Mouse (Mus musculus): ENCODE results near the gene Amelx. TPM values are rescaled to one million over a fixed set of nuclear protein-coding genes. Genes with fewer than 3 reads are reported as not detected.

Gene Amelx
- polyA plus RNA-seq (2014; fragmentation: Nextera tagmentation; extraction: Ambion mirVana) = not detected in 2 replicates

DNA sequence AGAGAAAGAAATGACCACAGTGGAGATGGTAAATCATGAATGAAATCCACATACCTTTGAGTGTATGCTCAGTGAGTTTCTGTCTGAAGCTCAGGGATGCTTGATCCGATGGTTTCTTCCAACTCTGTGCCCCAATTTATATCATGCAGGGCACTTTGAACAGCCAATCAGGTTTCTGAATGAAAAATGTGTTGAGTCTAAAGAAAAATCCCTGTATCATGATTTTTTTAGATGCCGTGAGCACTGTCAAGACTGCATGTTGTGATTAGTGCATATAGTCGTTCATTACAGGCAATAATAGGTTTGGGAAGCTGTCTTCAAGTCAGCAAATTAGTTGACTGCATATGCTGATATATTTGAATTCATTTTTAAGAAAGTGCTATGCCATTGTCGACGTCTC, at the start of gene Amelx:
TSS of gene Amelx (minus strand) at position 101 of the 400 bp plus-strand sequence.
- DNase-seq (ENCODE audit: low spot score, missing footprints) (no peak), ATAC-seq (ENCODE audit: low FRiP score) (no peak)
- no peak within 1 kb of the TSS for H3K4me3 ChIP-seq (ENCODE audit: low read depth, low read length)
- H3K4me1 ChIP-seq (ENCODE audit: control insufficient read depth, insufficient read depth, low read length) = no peaks in the 10 kb centered on the region
- H3K27ac ChIP-seq (ENCODE audit: low read depth, low read length) = no peak within 1 kb of the TSS
- H3K9me3 ChIP-seq (ENCODE audit: control insufficient read depth, low read length) = no peaks in the 10 kb centered on the region
- H3K4me2 ChIP-seq = no peak within 1 kb of the TSS
- H3K36me3 ChIP-seq (ENCODE audit: control insufficient read depth, insufficient read depth, low read length) = no peaks in the 10 kb centered on the region
- no peaks in the 10 kb centered on the region; the same call in 1 of the 2 replicates for H3K27me3 ChIP-seq (ENCODE audit: control insufficient read depth, insufficient read depth, low read length)
- no peak within 1 kb of the TSS for H3K9ac ChIP-seq (ENCODE audit: low read length)
- WGBS = 85% methylated on average over 5 of the region's 5 CpGs

DNA sequence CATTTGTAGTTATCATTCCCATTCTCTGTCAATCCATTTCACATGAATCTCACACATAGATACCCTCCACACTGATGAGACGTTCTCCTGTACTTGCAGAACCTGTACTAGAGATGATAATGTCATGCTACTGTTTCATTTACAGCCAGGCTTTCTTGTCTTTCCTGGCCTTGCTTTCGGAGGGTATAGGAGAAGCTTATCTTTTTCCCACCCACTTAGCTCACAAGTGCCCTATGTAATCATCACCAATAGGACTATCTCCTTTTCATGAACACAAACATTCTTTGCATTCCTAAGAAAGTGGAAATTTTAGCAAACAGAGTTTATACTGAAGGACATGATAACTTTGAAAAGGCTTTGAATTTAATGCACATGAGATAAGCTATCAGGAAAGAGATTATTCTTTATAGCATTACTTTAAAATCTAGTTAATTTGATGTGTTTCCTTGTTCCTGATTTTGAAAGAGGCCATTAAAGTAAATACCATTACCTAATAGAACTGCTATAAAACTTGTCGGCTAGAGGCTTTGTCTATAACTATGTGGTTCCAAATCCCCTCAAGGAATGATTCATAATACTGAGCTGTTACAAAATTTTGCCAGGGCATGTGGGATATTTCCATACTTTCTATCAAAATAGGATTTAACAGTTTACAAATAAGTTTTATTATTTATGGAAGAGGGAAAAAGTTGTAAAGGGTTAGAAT, 35.5 kb upstream of the Amelx start:
- no peak overlapping the region for H3K27ac ChIP-seq (ENCODE audit: low read depth, low read length)
- ATAC-seq (ENCODE audit: low FRiP score) (no peak), DNase-seq (ENCODE audit: low spot score, missing footprints) (no peak)
- H3K36me3 ChIP-seq (ENCODE audit: control insufficient read depth, insufficient read depth, low read length) = no peaks in the 10 kb centered on the region
- peaks cover 3% of the 10 kb centered on the region for H3K27me3 ChIP-seq (ENCODE audit: control insufficient read depth, insufficient read depth, low read length)
- H3K9me3 ChIP-seq (ENCODE audit: control insufficient read depth, low read length) = no peaks in the 10 kb centered on the region
- H3K4me3 ChIP-seq (ENCODE audit: low read depth, low read length) = no peak overlapping the region
- WGBS = 79% methylated on average over 3 of the region's 3 CpGs
- H3K4me2 ChIP-seq = no peak overlapping the region
- H3K9ac ChIP-seq (ENCODE audit: low read length) = no peak overlapping the region
- no peaks in the 10 kb centered on the region for H3K4me1 ChIP-seq (ENCODE audit: control insufficient read depth, insufficient read depth, low read length)

DNA sequence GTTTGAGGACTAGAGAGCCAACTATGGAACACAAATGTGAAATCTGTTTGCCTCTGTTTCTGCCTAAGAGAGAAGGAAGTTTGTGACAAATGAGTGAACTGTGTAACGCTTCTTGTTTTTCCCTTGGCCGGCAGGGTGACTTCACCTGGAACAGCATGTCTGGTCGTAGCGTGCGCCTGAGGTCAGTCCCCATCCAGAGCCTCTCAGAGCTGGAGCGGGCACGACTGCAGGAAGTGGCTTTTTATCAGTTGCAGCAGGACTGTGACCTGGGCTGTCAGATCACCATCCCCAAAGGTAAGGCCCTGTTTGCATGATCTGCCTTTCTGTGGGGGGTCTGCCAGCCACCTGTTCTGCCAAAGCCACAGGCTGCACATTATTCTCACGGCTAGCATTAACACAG, 33.1 kb upstream of the Amelx start:
- WGBS = 83% methylated on average over 8 of the region's 8 CpGs
- H3K4me3 ChIP-seq (ENCODE audit: low read depth, low read length) = no peak overlapping the region
- no peak for ATAC-seq (ENCODE audit: low FRiP score)
- H3K4me2 ChIP-seq = no peak overlapping the region
- H3K9me3 ChIP-seq (ENCODE audit: control insufficient read depth, low read length) = no peaks in the 10 kb centered on the region
- no peak overlapping the region for H3K27ac ChIP-seq (ENCODE audit: low read depth, low read length)
- H3K4me1 ChIP-seq (ENCODE audit: control insufficient read depth, insufficient read depth, low read length) = no peaks in the 10 kb centered on the region
- H3K27me3 ChIP-seq (ENCODE audit: control insufficient read depth, insufficient read depth, low read length) = peaks cover 5% of the 10 kb centered on the region
- no peak for DNase-seq (ENCODE audit: low spot score, missing footprints)
- H3K36me3 ChIP-seq (ENCODE audit: control insufficient read depth, insufficient read depth, low read length) = no peaks in the 10 kb centered on the region
- H3K9ac ChIP-seq (ENCODE audit: low read length) = no peak overlapping the region

DNA sequence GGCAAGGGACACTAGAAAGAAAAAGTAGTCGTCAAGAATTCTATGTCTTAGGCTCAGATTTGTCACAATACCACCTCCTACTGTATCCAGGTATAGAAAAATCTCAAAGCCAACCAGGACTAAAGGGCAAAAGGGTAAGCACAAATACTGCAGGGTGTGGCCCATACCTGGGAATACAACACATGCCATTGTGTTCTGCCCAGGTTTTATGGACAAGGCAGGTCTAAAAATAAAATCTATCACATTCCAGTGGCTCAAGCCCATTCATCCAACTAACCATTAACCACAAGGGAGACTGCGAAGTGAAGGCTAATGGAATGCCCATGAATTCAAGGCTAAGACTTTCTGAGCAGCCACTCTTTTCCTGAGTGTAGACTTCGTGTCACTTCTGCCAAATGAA, 23.0 kb upstream of the Amelx start:
- no peaks in the 10 kb centered on the region for H3K9me3 ChIP-seq (ENCODE audit: control insufficient read depth, low read length)
- 68% methylated on average over 3 of the region's 3 CpGs for WGBS
- ATAC-seq (ENCODE audit: low FRiP score) (no peak), DNase-seq (ENCODE audit: low spot score, missing footprints) (no peak)
- no peak overlapping the region for H3K27ac ChIP-seq (ENCODE audit: low read depth, low read length)
- no peak overlapping the region for H3K9ac ChIP-seq (ENCODE audit: low read length)
- no peaks in the 10 kb centered on the region for H3K4me1 ChIP-seq (ENCODE audit: control insufficient read depth, insufficient read depth, low read length)
- H3K4me3 ChIP-seq (ENCODE audit: low read depth, low read length) = no peak overlapping the region
- H3K27me3 ChIP-seq (ENCODE audit: control insufficient read depth, insufficient read depth, low read length) = peaks cover 12% of the 10 kb centered on the region
- no peak overlapping the region for H3K4me2 ChIP-seq
- no peaks in the 10 kb centered on the region for H3K36me3 ChIP-seq (ENCODE audit: control insufficient read depth, insufficient read depth, low read length)

DNA sequence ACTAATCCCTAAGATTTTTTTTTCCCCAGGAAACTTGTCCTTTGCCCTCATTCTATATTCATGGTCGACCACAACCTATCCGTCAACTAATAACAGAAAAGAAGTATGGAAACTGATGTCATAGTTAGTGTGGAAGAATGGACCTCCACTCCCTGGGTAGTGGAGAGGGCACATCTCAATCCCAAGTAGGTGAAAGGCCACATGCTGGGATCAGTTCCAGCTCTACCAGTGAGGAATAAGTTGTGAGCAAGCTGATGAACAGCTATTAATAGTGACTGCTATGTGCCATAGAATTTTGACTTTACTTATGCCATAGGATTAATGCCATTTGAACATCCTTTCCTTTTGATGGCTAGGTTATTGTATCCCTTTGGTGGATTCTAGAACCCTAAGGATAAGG, 8.4 kb downstream of the Amelx start:
- Histone ChIP-seq H3K9ac (ENCODE audit: low read length) (no peak overlapping the region), H3K27ac (ENCODE audit: low read depth, low read length) (no peak overlapping the region), H3K9me3 (ENCODE audit: control insufficient read depth, low read length) (no peaks in the 10 kb centered on the region), H3K36me3 (ENCODE audit: control insufficient read depth, insufficient read depth, low read length) (no peaks in the 10 kb centered on the region), H3K4me2 (no peak overlapping the region), H3K4me3 (ENCODE audit: low read depth, low read length) (no peak overlapping the region), H3K4me1 (ENCODE audit: control insufficient read depth, insufficient read depth, low read length) (no peaks in the 10 kb centered on the region), H3K27me3 (ENCODE audit: control insufficient read depth, insufficient read depth, low read length) (peaks cover 4% of the 10 kb centered on the region; the same call in 1 of the 2 replicates)
- ATAC-seq (ENCODE audit: low FRiP score) (no peak), DNase-seq (ENCODE audit: low spot score, missing footprints) (no peak)
- WGBS = 52% methylated on average over 2 of the region's 2 CpGs

DNA sequence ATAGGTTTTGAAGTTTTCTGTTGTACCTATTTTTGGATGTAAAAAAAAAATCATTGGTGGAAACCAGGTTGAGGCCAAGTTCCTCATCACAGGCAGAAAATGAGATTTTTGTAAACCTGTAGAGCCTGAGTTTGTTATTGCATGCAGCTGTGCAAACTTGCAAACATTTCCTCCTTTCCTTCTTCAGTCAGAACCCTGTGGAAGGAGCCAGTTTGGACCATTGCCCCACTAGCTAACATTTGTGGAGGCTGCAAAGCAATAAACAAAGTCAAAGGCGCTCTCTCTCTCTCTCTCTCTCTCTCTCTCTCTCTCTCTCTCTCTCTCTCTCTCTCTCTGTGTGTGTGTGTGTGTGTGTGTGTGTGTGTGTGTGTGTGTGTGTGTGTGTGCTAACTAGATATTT, 13.2 kb downstream of the Amelx start:
- Histone ChIP-seq H3K4me1 (ENCODE audit: control insufficient read depth, insufficient read depth, low read length) (no peaks in the 10 kb centered on the region), H3K27me3 (ENCODE audit: control insufficient read depth, insufficient read depth, low read length) (no peaks in the 10 kb centered on the region), H3K4me3 (ENCODE audit: low read depth, low read length) (no peak overlapping the region), H3K9ac (ENCODE audit: low read length) (no peak overlapping the region), H3K9me3 (ENCODE audit: control insufficient read depth, low read length) (no peaks in the 10 kb centered on the region), H3K27ac (ENCODE audit: low read depth, low read length) (no peak overlapping the region), H3K4me2 (no peak overlapping the region), H3K36me3 (ENCODE audit: control insufficient read depth, insufficient read depth, low read length) (no peaks in the 10 kb centered on the region)
- 91% methylated on average over 1 of the region's 1 CpGs for WGBS
- DNase-seq (ENCODE audit: low spot score, missing footprints) = no peak
- ATAC-seq (ENCODE audit: low FRiP score) = no peak

DNA sequence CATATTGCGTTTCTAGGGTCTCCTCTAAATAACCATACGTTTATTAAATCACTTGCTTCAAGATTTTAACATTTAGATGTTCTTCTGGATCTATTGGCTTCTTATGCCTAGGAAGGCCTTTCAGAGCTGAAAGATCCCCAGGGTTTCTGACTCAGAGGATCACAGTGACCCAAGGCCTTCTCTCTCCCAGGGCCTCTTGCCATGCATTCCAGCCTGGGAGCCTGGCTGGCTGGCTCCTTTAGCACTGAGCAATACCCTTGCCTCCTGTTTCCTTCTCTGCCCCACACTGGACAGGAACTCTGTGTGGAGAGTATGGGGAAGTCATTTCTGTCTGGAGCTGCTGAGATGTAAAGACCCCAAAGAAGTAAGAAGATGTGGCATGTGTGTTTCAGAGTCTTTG, 16.0 kb downstream of the Amelx start:
- Histone ChIP-seq H3K4me1 (ENCODE audit: control insufficient read depth, insufficient read depth, low read length) (no peaks in the 10 kb centered on the region), H3K9me3 (ENCODE audit: control insufficient read depth, low read length) (no peaks in the 10 kb centered on the region), H3K36me3 (ENCODE audit: control insufficient read depth, insufficient read depth, low read length) (no peaks in the 10 kb centered on the region), H3K27me3 (ENCODE audit: control insufficient read depth, insufficient read depth, low read length) (no peaks in the 10 kb centered on the region; the same call in 1 of the 2 replicates), H3K4me2 (no peak overlapping the region), H3K4me3 (ENCODE audit: low read depth, low read length) (no peak overlapping the region), H3K9ac (ENCODE audit: low read length) (no peak overlapping the region), H3K27ac (ENCODE audit: low read depth, low read length) (no peak overlapping the region)
- no peak for ATAC-seq (ENCODE audit: low FRiP score)
- 83% methylated on average over 2 of the region's 2 CpGs for WGBS
- DNase-seq (ENCODE audit: low spot score, missing footprints) = no peak

DNA sequence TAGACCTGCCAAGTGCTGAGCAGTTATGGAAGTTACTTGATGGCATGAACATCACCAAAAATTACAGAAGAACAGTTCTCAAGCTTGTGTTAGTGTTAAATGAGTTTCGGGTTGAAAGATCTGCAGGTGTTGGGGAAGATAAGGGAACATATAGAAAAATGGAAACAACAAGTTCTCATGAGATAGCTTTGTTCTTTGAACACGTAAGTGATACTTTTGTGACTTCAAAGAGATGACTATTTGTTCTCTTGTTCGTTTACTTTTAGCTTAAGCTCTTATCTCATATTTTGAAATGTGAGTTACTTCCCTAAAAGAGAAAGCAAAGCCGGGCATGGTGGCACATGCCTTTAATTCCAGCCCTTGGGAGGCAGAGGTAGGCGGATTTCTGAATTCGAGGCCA, 28.6 kb downstream of the Amelx start:
- no peaks in the 10 kb centered on the region for H3K27me3 ChIP-seq (ENCODE audit: control insufficient read depth, insufficient read depth, low read length)
- no peaks in the 10 kb centered on the region for H3K4me1 ChIP-seq (ENCODE audit: control insufficient read depth, insufficient read depth, low read length)
- H3K9ac ChIP-seq (ENCODE audit: low read length) = no peak overlapping the region
- no peaks in the 10 kb centered on the region for H3K9me3 ChIP-seq (ENCODE audit: control insufficient read depth, low read length)
- H3K27ac ChIP-seq (ENCODE audit: low read depth, low read length) = no peak overlapping the region
- DNase-seq (ENCODE audit: low spot score, missing footprints) (no peak), ATAC-seq (ENCODE audit: low FRiP score) (no peak)
- no peak overlapping the region for H3K4me3 ChIP-seq (ENCODE audit: low read depth, low read length)
- H3K4me2 ChIP-seq = no peak overlapping the region
- WGBS = 84% methylated on average over 6 of the region's 6 CpGs
- no peaks in the 10 kb centered on the region for H3K36me3 ChIP-seq (ENCODE audit: control insufficient read depth, insufficient read depth, low read length)

DNA sequence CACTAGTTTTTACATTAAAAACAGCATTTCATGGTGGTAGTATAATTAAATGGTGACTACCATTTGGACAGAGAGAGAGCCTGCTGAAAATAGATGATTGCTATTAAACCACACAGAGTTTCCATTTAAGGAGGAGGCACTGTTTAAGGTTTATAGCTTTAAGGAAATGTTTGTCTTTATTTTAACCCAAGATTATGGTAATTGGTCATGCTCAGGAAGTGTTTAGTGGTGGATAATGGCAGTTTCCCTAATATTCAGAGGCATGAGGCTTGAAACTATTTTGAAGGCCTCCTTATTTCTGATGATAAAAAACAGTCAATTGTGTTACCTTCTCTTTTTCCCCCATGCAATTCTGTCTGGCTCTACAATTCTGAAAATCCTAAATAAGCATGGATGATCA, 33.2 kb downstream of the Amelx start:
- no peaks in the 10 kb centered on the region for H3K36me3 ChIP-seq (ENCODE audit: control insufficient read depth, insufficient read depth, low read length)
- H3K4me1 ChIP-seq (ENCODE audit: control insufficient read depth, insufficient read depth, low read length) = no peaks in the 10 kb centered on the region
- DNase-seq (ENCODE audit: low spot score, missing footprints) (no peak), ATAC-seq (ENCODE audit: low FRiP score) (no peak)
- peaks cover 3% of the 10 kb centered on the region for H3K27me3 ChIP-seq (ENCODE audit: control insufficient read depth, insufficient read depth, low read length)
- H3K27ac ChIP-seq (ENCODE audit: low read depth, low read length) = no peak overlapping the region
- H3K9ac ChIP-seq (ENCODE audit: low read length) = no peak overlapping the region
- no peak overlapping the region for H3K4me3 ChIP-seq (ENCODE audit: low read depth, low read length)
- H3K4me2 ChIP-seq = no peak overlapping the region
- H3K9me3 ChIP-seq (ENCODE audit: control insufficient read depth, low read length) = no peaks in the 10 kb centered on the region

All from midbrain, embryonic 11.5 days (tissue).